Mouse (Mus musculus) CH12.LX (cell line): ENCODE results near the gene Zfp239. TPM values are rescaled to one million over a fixed set of nuclear protein-coding genes. Genes with fewer than 3 reads are reported as not detected.

ENCODE experiments used
- DNase-seq: peaks from one replicate; pipeline ENCODE4 v3.0.0-alpha.2; 2013; ENCODE audit errors: extremely low read depth
- H3K27ac ChIP-seq: 2 replicates; pipeline ENCODE4 v1.5.1; 2012; ENCODE audit warnings: low read depth, mild to moderate bottlenecking, control low read depth, moderate library complexity; ENCODE audit not compliant: insufficient read depth
- H3K27me3 ChIP-seq: replicated peaks from 2 replicates; pipeline ENCODE3; 2012; ENCODE audit warnings: inconsistent platforms
- H3K36me3 ChIP-seq, 2 experiments: replicated peaks in 1 of 2; 2 replicates each; pipeline versions ENCODE3 to v1.6.1; 2012; ENCODE audit warnings: inconsistent platforms in 1 of 2, low read length in 1 of 2, mild to moderate bottlenecking in 1 of 2, mixed read lengths in 1 of 2, moderate library complexity in 1 of 2; ENCODE audit not compliant: control insufficient read depth in 1 of 2, insufficient read depth in 1 of 2
- H3K4me1 ChIP-seq, 2 experiments: 2 replicates each; pipeline ENCODE4 v1.6.1; 2012; ENCODE audit warnings: inconsistent platforms in 1 of 2, moderate library complexity in 1 of 2; ENCODE audit not compliant: insufficient read depth in 2 of 2, control insufficient read depth in 1 of 2
- H3K4me2 ChIP-seq: 2 replicates; pipeline ENCODE4 v1.6.1; 2012; ENCODE audit warnings: low read depth, mild to moderate bottlenecking, control low read depth; ENCODE audit not compliant: poor library complexity, insufficient read depth, severe bottlenecking
- H3K4me3 ChIP-seq, 3 experiments: fragments of 150-350 bp in 1 of 3; sonication (generic) in 1 of 3; replicated peaks in 1 of 3; 2 replicates each; pipeline versions ENCODE3 to v1.5.1; 2011 to 2012; ENCODE audit warnings: low read depth in 2 of 3, low read length in 2 of 3, mild to moderate bottlenecking in 2 of 3, moderate library complexity in 2 of 3, control low read depth in 1 of 3, improper control_type of control experiment in 1 of 3, inconsistent platforms in 1 of 3, mixed read lengths in 1 of 3; ENCODE audit not compliant: poor library complexity in 1 of 3
- H3K79me2 ChIP-seq: replicated peaks from 2 replicates; pipeline ENCODE4 v1.6.1; 2012; ENCODE audit warnings: mild to moderate bottlenecking, moderate library complexity; ENCODE audit not compliant: control insufficient read depth, poor library complexity, insufficient read depth, severe bottlenecking; ENCODE audit errors: extremely low read depth
- H3K9ac ChIP-seq: 2 replicates; pipeline ENCODE4 v1.6.1; 2012; ENCODE audit warnings: low read depth, mild to moderate bottlenecking, control low read depth, moderate library complexity; ENCODE audit not compliant: insufficient read depth
- H3K9me3 ChIP-seq: replicated peaks from 2 replicates; pipeline ENCODE3; 2012; ENCODE audit warnings: low read length, inconsistent platforms, mixed read lengths
- BHLHE40 ChIP-seq: IDR thresholded peaks from 2 replicates; pipeline ENCODE4 v1.6.1; 2011; ENCODE audit warnings: mild to moderate bottlenecking, low read depth, low read length, improper control_type of control experiment
- CHD2 ChIP-seq: IDR thresholded peaks from 2 replicates; pipeline ENCODE4 v1.6.1; 2011; ENCODE audit warnings: low read length, improper control_type of control experiment
- CTCF ChIP-seq, 2 experiments: IDR thresholded peaks in 1 of 2; conservative IDR thresholded peaks in 1 of 2; 2 replicates each; pipeline ENCODE4 v1.5.1; 2011 to 2012; ENCODE audit warnings: low read depth in 2 of 2, low read length in 2 of 2, improper control_type of control experiment in 1 of 2, inconsistent platforms in 1 of 2, mild to moderate bottlenecking in 1 of 2, moderate library complexity in 1 of 2
- IRF4 ChIP-seq: IDR thresholded peaks from 2 replicates; pipeline ENCODE4 v1.6.1; 2014; ENCODE audit warnings: low read depth, mild to moderate bottlenecking, inconsistent platforms, low read length, improper control_type of control experiment
- MAFK ChIP-seq: IDR thresholded peaks from 2 replicates; pipeline ENCODE4 v1.6.1; 2011; ENCODE audit warnings: low read length, improper control_type of control experiment; ENCODE audit not compliant: insufficient replicate concordance
- POLR2AphosphoS2 ChIP-seq: IDR thresholded peaks from 2 replicates; pipeline ENCODE4 v1.6.1; 2011; ENCODE audit warnings: low read depth, low read length, improper control_type of control experiment
- RAD21 ChIP-seq: IDR thresholded peaks from 2 replicates; pipeline ENCODE4 v1.6.1; 2011; ENCODE audit warnings: low read depth, mild to moderate bottlenecking, low read length, improper control_type of control experiment, moderate library complexity
- SMC3 ChIP-seq: IDR thresholded peaks from 2 replicates; pipeline ENCODE4 v1.6.1; 2011; ENCODE audit warnings: low read depth, low read length, improper control_type of control experiment
- USF1 ChIP-seq: IDR thresholded peaks from 2 replicates; pipeline ENCODE4 v1.6.1; 2014; ENCODE audit warnings: low read depth, mild to moderate bottlenecking, inconsistent platforms, low read length, improper control_type of control experiment
- ZNF384 ChIP-seq: IDR thresholded peaks from 2 replicates; pipeline ENCODE4 v1.6.1; 2012; ENCODE audit warnings: low read depth, low read length, improper control_type of control experiment, inconsistent platforms
- dilution Hi-C: fragments of 300-500 bp; cut with MboI; formaldehyde crosslinking; loops from 2 replicates; pipeline ENCODE4 v1.14.3; 2020; ENCODE audit warnings: low sequenced_read_pairs; ENCODE audit not compliant: extremely low pct_unique_long_range_greater_than_20kb, extremely low pct_ligation_motif_present
- in situ Hi-C: fragments of 300-500 bp; cut with MboI; formaldehyde crosslinking; loops from 3 replicates; pipeline ENCODE4 v1.14.3; 2019; ENCODE audit warnings: low sequenced_read_pairs, low pct_ligation_motif_present, low pct_unique_long_range_greater_than_20kb, mixed read lengths
- polyA plus RNA-seq: library from polyadenylated mRNA; unstranded; fragments of >175 nt; gene quantifications from 2 replicates; pipeline ENCODE4 v1.2.1, GENCODE M21; 2012; ENCODE audit warnings: low read depth; ENCODE audit not compliant: insufficient read length
- total RNA-seq, 2 experiments: library from RNA; depleted of rRNA; stranded (reverse); fragments of 300-350 nt in 1 of 2; fragments of >200 nt in 1 of 2; gene quantifications; 2 replicates each; pipeline ENCODE4 v1.2.3; 2012 to 2014

The Zfp239 gene
- total and polyA plus RNA-seq, 3 experiments, result 13.1 to 19.6 (median 16.6) TPM

DNA sequence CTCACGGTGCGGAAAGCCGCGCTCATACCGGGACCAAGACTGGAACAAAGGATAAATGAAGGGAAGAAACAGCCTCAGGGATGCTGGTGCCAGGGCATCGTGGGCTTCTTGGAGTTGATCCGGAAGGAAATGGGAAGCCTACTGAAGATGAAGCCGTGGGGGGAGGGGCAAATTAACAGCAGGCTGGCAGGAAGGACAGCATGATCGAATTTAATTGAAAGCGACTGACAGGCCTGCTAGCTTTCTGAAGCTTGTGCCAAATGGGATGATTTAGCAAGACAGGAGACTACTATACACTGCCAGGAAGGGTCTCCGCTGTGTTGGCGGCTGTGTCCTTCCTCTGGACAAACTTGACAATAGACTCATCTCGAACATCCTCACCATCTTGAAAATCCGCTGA is 41.6 kb upstream of the Zfp239 start:
- TF ChIP-seq USF1, result no peak
- no peak for TF ChIP-seq ZNF384
- TF ChIP-seq IRF4, result no peak
- no peak overlapping the region for H3K9ac ChIP-seq
- no peak overlapping the region for H3K27ac ChIP-seq
- no peak overlapping the region for H3K4me3 ChIP-seq
- H3K9me3 ChIP-seq, result no peaks in the 10 kb centered on the region
- H3K36me3 ChIP-seq, result no peaks in the 10 kb centered on the region
- peaks cover 70% of the 10 kb centered on the region for H3K27me3 ChIP-seq
- no peak overlapping the region for H3K4me2 ChIP-seq
- in situ Hi-C loops (loop anchor here (10.0 kb wide), 2 partner anchors 146 to 646 kb away; no protein-coding TSS in a partner anchor), dilution Hi-C loops (no loop called here)
- H3K79me2 ChIP-seq, result no peaks in the 10 kb centered on the region
- DNase-seq, result no peak
- H3K4me1 ChIP-seq, result no peaks in the 10 kb centered on the region

DNA sequence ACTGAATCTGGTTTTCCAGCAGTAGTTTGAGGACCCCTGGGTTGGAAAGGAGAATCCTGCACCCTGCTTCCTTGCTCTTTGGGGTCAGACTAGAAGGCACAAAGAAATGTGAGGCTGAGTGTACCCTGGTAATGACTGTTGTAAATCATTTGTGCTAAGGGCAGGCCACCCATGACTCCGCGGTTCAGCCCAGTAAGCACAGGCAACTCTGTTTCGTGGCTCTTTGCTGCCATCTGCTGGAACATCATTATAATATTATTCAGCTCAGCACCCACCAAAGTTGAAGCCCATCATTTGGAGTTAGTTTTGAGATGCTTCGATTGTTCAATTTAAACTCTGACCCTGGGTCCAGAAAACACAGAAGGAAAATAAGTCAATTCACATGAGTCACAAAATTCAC is 36.5 kb upstream of the Zfp239 start:
- no peak overlapping the region for H3K9ac ChIP-seq
- no peak overlapping the region for H3K4me2 ChIP-seq
- H3K36me3 ChIP-seq, result no peaks in the 10 kb centered on the region
- H3K79me2 ChIP-seq, result no peaks in the 10 kb centered on the region
- H3K27me3 ChIP-seq, result peaks cover 74% of the 10 kb centered on the region
- no peaks in the 10 kb centered on the region for H3K9me3 ChIP-seq
- H3K4me3 ChIP-seq, result no peak overlapping the region
- H3K27ac ChIP-seq, result no peak overlapping the region
- H3K4me1 ChIP-seq, result no peaks in the 10 kb centered on the region
- dilution Hi-C loops (no loop called here), in situ Hi-C loops (loop anchor here (10.0 kb wide), 2 partner anchors 151 to 651 kb away; no protein-coding TSS in a partner anchor)
- TF ChIP-seq SMC3, result peak; percentile 72
- TF ChIP-seq CTCF (conservative IDR thresholded peaks at IDR 0.05 in 1 of 2, IDR thresholded peaks at IDR 0.05 in 1 of 2; ENCODE audit: low read depth in 2 of 2, low read length in 2 of 2), result peak; percentile 39 to 90; a peak in 3 of 4 replicates
- peak; percentile 90 for TF ChIP-seq RAD21
- TF ChIP-seq MAFK, result no peak
- no peak for TF ChIP-seq BHLHE40
- TF ChIP-seq POLR2AphosphoS2, result no peak
- DNase-seq, result peak; percentile 68

DNA sequence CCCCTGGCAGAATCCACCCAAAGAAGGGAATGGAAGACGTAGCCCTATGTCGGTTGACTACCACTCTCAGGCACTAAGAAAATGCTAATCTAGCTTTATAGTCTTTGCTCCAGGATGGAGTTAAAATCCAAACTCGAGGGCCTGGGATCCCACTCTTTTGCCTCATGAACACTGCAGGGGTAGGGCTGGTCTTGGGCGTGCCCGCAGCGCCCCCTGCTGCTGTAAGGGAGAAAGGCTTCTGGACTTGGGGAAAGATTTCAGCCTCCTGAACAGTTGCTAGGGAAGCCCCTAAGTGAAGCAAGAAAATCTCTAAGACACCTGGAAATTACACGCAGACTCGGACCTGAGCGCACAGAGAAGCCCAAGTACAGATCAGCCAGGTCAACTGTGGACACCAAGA is 33.6 kb upstream of the Zfp239 start:
- peak; percentile 52 for DNase-seq
- H3K4me1 ChIP-seq, result no peaks in the 10 kb centered on the region
- no peak overlapping the region for H3K9ac ChIP-seq
- H3K27ac ChIP-seq, result no peak overlapping the region
- TF ChIP-seq CTCF (conservative IDR thresholded peaks at IDR 0.05 in 1 of 2, IDR thresholded peaks at IDR 0.05 in 1 of 2; ENCODE audit: low read depth in 2 of 2, low read length in 2 of 2), result peak; percentile 64 to 85
- peak; percentile 45 for TF ChIP-seq SMC3
- peak; percentile 70 for TF ChIP-seq RAD21
- no peak for TF ChIP-seq CHD2
- no peak overlapping the region for H3K4me2 ChIP-seq
- in situ Hi-C loops, result loop anchor here (10.0 kb wide), 2 partner anchors 153 to 653 kb away; no protein-coding TSS in a partner anchor
- no peak overlapping the region for H3K4me3 ChIP-seq
- dilution Hi-C loops, result no loop called here
- H3K27me3 ChIP-seq, result peaks cover 76% of the 10 kb centered on the region
- H3K79me2 ChIP-seq, result no peaks in the 10 kb centered on the region
- no peaks in the 10 kb centered on the region for H3K36me3 ChIP-seq
- no peaks in the 10 kb centered on the region for H3K9me3 ChIP-seq
